Mouse (Mus musculus): ENCODE data around the gene Hypk. TPM values are rescaled to one million over a fixed set of nuclear protein-coding genes. Genes with fewer than 3 reads are reported as not detected.
"Not testable (repeated sequence)": the region's sequence is repeated elsewhere in the genome, so short reads cannot be mapped to it uniquely, and the experiment has no call there.

The Hypk gene
- polyA plus RNA-seq, 1 experiment: 3.2 TPM

- Histone ChIP-seq H3K27ac (ENCODE audit: insufficient read depth, low read length) (no peak overlapping the region), H3K36me3 (ENCODE audit: control insufficient read depth, insufficient read depth, low read length) (peaks cover 10% of the 10 kb centered on the region), H3K27me3 (ENCODE audit: control insufficient read depth, insufficient read depth, low read length) (no peaks in the 10 kb centered on the region), H3K4me3 (ENCODE audit: extremely low read depth, insufficient read depth, insufficient read length) (no peak overlapping the region), H3K4me1 (ENCODE audit: control insufficient read depth, insufficient read depth, insufficient read length) (peaks cover 11% of the 10 kb centered on the region)
- no peak for DNase-seq (ENCODE audit: low read depth in 1 of 2, low spot score in 2 of 2)
- no peak for TF ChIP-seq POLR2A (IDR thresholded peaks at IDR 0.05; ENCODE audit: low read depth, low read length)
- TF ChIP-seq CTCF (IDR thresholded peaks at IDR 0.05; ENCODE audit: extremely low read depth, insufficient read depth, insufficient read length, insufficient replicate concordance): no peak
- WGBS: 86% methylated on average over 4 of the region's 4 CpGs
Observed at GRCm38 (mm10) chr2:121452361-121452760, 729 bp upstream of the Hypk start.

- Histone ChIP-seq H3K27ac (ENCODE audit: insufficient read depth, low read length) (no peak overlapping the region), H3K27me3 (ENCODE audit: control insufficient read depth, insufficient read depth, low read length) (no peaks in the 10 kb centered on the region), H3K4me1 (ENCODE audit: control insufficient read depth, insufficient read depth, insufficient read length) (peaks cover 15% of the 10 kb centered on the region), H3K4me3 (ENCODE audit: extremely low read depth, insufficient read depth, insufficient read length) (no peak overlapping the region), H3K36me3 (ENCODE audit: control insufficient read depth, insufficient read depth, low read length) (peaks cover 12% of the 10 kb centered on the region)
- whole genome bisulfite sequencing: 93% methylated on average over 6 of the region's 6 CpGs
- TF ChIP-seq CTCF (IDR thresholded peaks at IDR 0.05; ENCODE audit: extremely low read depth, insufficient read depth, insufficient read length, insufficient replicate concordance) (no peak), POLR2A (IDR thresholded peaks at IDR 0.05; ENCODE audit: low read depth, low read length) (no peak)
- no peak for DNase-seq (ENCODE audit: low read depth in 1 of 2, low spot score in 2 of 2)
Observed at GRCm38 (mm10) chr2:121453917-121454316, 827 bp downstream of the Hypk start.

GRCm38 (mm10) chr2:121455534-121455933 is 2.4 kb downstream of the Hypk start:
- 88% methylated on average over 5 of the region's 5 CpGs for WGBS
- H3K4me1 ChIP-seq (ENCODE audit: control insufficient read depth, insufficient read depth, insufficient read length): peaks cover 10% of the 10 kb centered on the region
- DNase-seq (ENCODE audit: low read depth in 1 of 2, low spot score in 2 of 2): no peak
- H3K27me3 ChIP-seq (ENCODE audit: control insufficient read depth, insufficient read depth, low read length): no peaks in the 10 kb centered on the region
- H3K27ac ChIP-seq (ENCODE audit: insufficient read depth, low read length): no peak overlapping the region
- peaks cover 14% of the 10 kb centered on the region for H3K36me3 ChIP-seq (ENCODE audit: control insufficient read depth, insufficient read depth, low read length)
- no peak overlapping the region for H3K4me3 ChIP-seq (ENCODE audit: extremely low read depth, insufficient read depth, insufficient read length)
- TF ChIP-seq POLR2A (IDR thresholded peaks at IDR 0.05; ENCODE audit: low read depth, low read length): no peak
- no peak for TF ChIP-seq CTCF (IDR thresholded peaks at IDR 0.05; ENCODE audit: extremely low read depth, insufficient read depth, insufficient read length, insufficient replicate concordance)

- Histone ChIP-seq H3K4me1 (ENCODE audit: control insufficient read depth, insufficient read depth, insufficient read length) (peaks cover 9% of the 10 kb centered on the region; the same call in 1 of the 2 replicates), H3K27me3 (ENCODE audit: control insufficient read depth, insufficient read depth, low read length) (no peaks in the 10 kb centered on the region), H3K4me3 (ENCODE audit: extremely low read depth, insufficient read depth, insufficient read length) (peak within 1 kb of the TSS; percentile 97), H3K36me3 (ENCODE audit: control insufficient read depth, insufficient read depth, low read length) (peaks cover 9% of the 10 kb centered on the region; the same call in 1 of the 2 replicates), H3K27ac (ENCODE audit: insufficient read depth, low read length) (peak within 1 kb of the TSS; percentile 88)
- TF ChIP-seq CTCF (IDR thresholded peaks at IDR 0.05; ENCODE audit: extremely low read depth, insufficient read depth, insufficient read length, insufficient replicate concordance) (no peak), POLR2A (IDR thresholded peaks at IDR 0.05; ENCODE audit: low read depth, low read length) (peak; percentile 31)
- peak; percentile 80 to 88 for DNase-seq (ENCODE audit: low read depth in 1 of 2, low spot score in 2 of 2)
- 4% methylated on average over 41 of the region's 41 CpGs for WGBS
Observed at GRCm38 (mm10) chr2:121456692-121457642, 3.9 kb downstream of the Hypk start, which contains the start of gene Serinc4. Gene Serinc4 (minus strand): TSS chr2:121456781.

GRCm38 (mm10) chr2:121460071-121460470 is 7.0 kb downstream of the Hypk start:
- H3K36me3 ChIP-seq (ENCODE audit: control insufficient read depth, insufficient read depth, low read length): peaks cover 5% of the 10 kb centered on the region; the same call in 1 of the 2 replicates
- no peak for DNase-seq (ENCODE audit: low read depth in 1 of 2, low spot score in 2 of 2)
- no peak overlapping the region for H3K27ac ChIP-seq (ENCODE audit: insufficient read depth, low read length)
- TF ChIP-seq POLR2A (IDR thresholded peaks at IDR 0.05; ENCODE audit: low read depth, low read length) (no peak), CTCF (IDR thresholded peaks at IDR 0.05; ENCODE audit: extremely low read depth, insufficient read depth, insufficient read length, insufficient replicate concordance) (no peak)
- no peak overlapping the region for H3K4me3 ChIP-seq (ENCODE audit: extremely low read depth, insufficient read depth, insufficient read length)
- H3K27me3 ChIP-seq (ENCODE audit: control insufficient read depth, insufficient read depth, low read length): no peaks in the 10 kb centered on the region
- WGBS: 85% methylated on average over 2 of the region's 2 CpGs
- H3K4me1 ChIP-seq (ENCODE audit: control insufficient read depth, insufficient read depth, insufficient read length): peaks cover 9% of the 10 kb centered on the region; the same call in 1 of the 2 replicates

GRCm38 (mm10) chr2:121468982-121469381 is 15.9 kb downstream of the Hypk start:
- H3K4me1 ChIP-seq (ENCODE audit: control insufficient read depth, insufficient read depth, insufficient read length); DNase-seq (ENCODE audit: low read depth in 1 of 2, low spot score in 2 of 2); H3K27me3 ChIP-seq (ENCODE audit: control insufficient read depth, insufficient read depth, low read length); H3K36me3 ChIP-seq (ENCODE audit: control insufficient read depth, insufficient read depth, low read length); H3K4me3 ChIP-seq (ENCODE audit: extremely low read depth, insufficient read depth, insufficient read length); H3K27ac ChIP-seq (ENCODE audit: insufficient read depth, low read length): not testable (repeated sequence)
- WGBS: 83% methylated on average over 2 of the region's 6 CpGs

GRCm38 (mm10) chr2:121472783-121473182 is 19.7 kb downstream of the Hypk start:
- H3K4me1 ChIP-seq (ENCODE audit: control insufficient read depth, insufficient read depth, insufficient read length); H3K27me3 ChIP-seq (ENCODE audit: control insufficient read depth, insufficient read depth, low read length); H3K36me3 ChIP-seq (ENCODE audit: control insufficient read depth, insufficient read depth, low read length); H3K27ac ChIP-seq (ENCODE audit: insufficient read depth, low read length); H3K4me3 ChIP-seq (ENCODE audit: extremely low read depth, insufficient read depth, insufficient read length); DNase-seq (ENCODE audit: low read depth in 1 of 2, low spot score in 2 of 2): not testable (repeated sequence)
- 94% methylated on average over 3 of the region's 3 CpGs for WGBS
